Mouse (Mus musculus) limb, embryonic 11.5 days (tissue): ENCODE data around the gene Lhx5. TPM values are rescaled to one million over a fixed set of nuclear protein-coding genes. Genes with fewer than 3 reads are reported as not detected.
A peak's percentile ranks its signal among the peaks of the same experiment; 100 is the strongest.

ENCODE experiments used
- ATAC-seq: fragments of 200-750 bp; cut with Nextera tagmentation; 2 replicates; pipeline ENCODE4 v1.8.0; 2017; ENCODE audit warnings: low read depth; ENCODE audit not compliant: insufficient number of reproducible peaks, low FRiP score, low TSS enrichment
- DNase-seq: peaks from one replicate; pipeline ENCODE4 v3.0.0-alpha.2; 2015; ENCODE audit warnings: low spot score
- H3K27ac ChIP-seq: fragments of 300-500 bp; sonication (generic); replicated peaks from 2 replicates; pipeline ENCODE4 v1.5.1; 2014; ENCODE audit warnings: low read depth, mild to moderate bottlenecking, low read length
- H3K27me3 ChIP-seq: fragments of 300-500 bp; sonication (generic); 2 replicates; pipeline ENCODE4 v1.6.1; 2014; ENCODE audit warnings: mild to moderate bottlenecking, low read length, mixed read lengths; ENCODE audit not compliant: control insufficient read depth, insufficient read depth
- H3K36me3 ChIP-seq: fragments of 300-500 bp; sonication (generic); 2 replicates; pipeline ENCODE4 v1.6.1; 2014; ENCODE audit warnings: mild to moderate bottlenecking, low read length, moderate library complexity, mixed read lengths; ENCODE audit not compliant: control insufficient read depth, insufficient read depth
- H3K4me1 ChIP-seq: fragments of 300-500 bp; sonication (generic); 2 replicates; pipeline ENCODE4 v1.6.1; 2014; ENCODE audit warnings: low read length, mixed read lengths; ENCODE audit not compliant: control insufficient read depth, insufficient read depth
- H3K4me2 ChIP-seq: fragments of 300-500 bp; sonication (generic); 2 replicates; pipeline ENCODE4 v1.6.1; 2014; ENCODE audit warnings: low read depth, mild to moderate bottlenecking, moderate library complexity; ENCODE audit not compliant: severe bottlenecking
- H3K4me3 ChIP-seq: fragments of 300-500 bp; sonication (generic); 2 replicates; pipeline ENCODE4 v1.5.1; 2014; ENCODE audit warnings: low read depth, low read length
- H3K9ac ChIP-seq: fragments of 300-500 bp; sonication (generic); 2 replicates; pipeline ENCODE4 v1.6.1; 2014; ENCODE audit warnings: mild to moderate bottlenecking, low read length
- H3K9me3 ChIP-seq: fragments of 300-500 bp; sonication (generic); 2 replicates; pipeline ENCODE4 v1.6.1; 2016; ENCODE audit warnings: low read length; ENCODE audit not compliant: control insufficient read depth
- WGBS: fragments of 180-500 bp; shearing (Covaris S2); extraction: QIAGEN DNeasy Blood & Tissue Kit; methylation state at CpG from one replicate; pipeline ENCODE4 v1.1.7; 2014; 5-methylcytosine and 5-hydroxymethylcytosine counted together
- polyA plus RNA-seq: library from polyadenylated mRNA; unstranded; fragments of >200 nt; fragmentation: Nextera tagmentation; extraction: Ambion mirVana; gene quantifications from 2 replicates; pipeline ENCODE4 v1.2.1, GENCODE M21; 2014

Lhx5 gene
- polyA plus RNA-seq, 1 experiment from 2014 or later = not detected

GRCm38 (mm10) chr5:120409385-120410378 lies 21.8 kb upstream of the Lhx5 start:
- Histone ChIP-seq H3K9ac (no peak overlapping the region), H3K9me3 (no peaks in the 10 kb centered on the region), H3K27me3 (peaks cover 35% of the 10 kb centered on the region), H3K4me3 (no peak overlapping the region), H3K27ac (no peak overlapping the region), H3K4me1 (no peaks in the 10 kb centered on the region), H3K4me2 (peak overlapping the region; percentile 4; the same call in 1 of the 2 replicates), H3K36me3 (no peaks in the 10 kb centered on the region)
- WGBS = 3% methylated on average over 41 of the region's 41 CpGs
- DNase-seq (no peak), ATAC-seq (no peak)

- no peak for ATAC-seq
- Histone ChIP-seq H3K4me1 (no peaks in the 10 kb centered on the region), H3K36me3 (no peaks in the 10 kb centered on the region), H3K27ac (no peak overlapping the region), H3K27me3 (peaks cover 30% of the 10 kb centered on the region), H3K4me3 (no peak overlapping the region), H3K9me3 (no peaks in the 10 kb centered on the region), H3K4me2 (no peak overlapping the region), H3K9ac (no peak overlapping the region)
- no peak for DNase-seq
- WGBS = 78% methylated on average over 6 of the region's 6 CpGs
Observed at GRCm38 (mm10) chr5:120413436-120413835, 18.1 kb upstream of the Lhx5 start.

GRCm38 (mm10) chr5:120420106-120420505 lies 11.4 kb upstream of the Lhx5 start:
- Histone ChIP-seq H3K9ac (no peak overlapping the region), H3K27ac (no peak overlapping the region), H3K27me3 (peaks cover 26% of the 10 kb centered on the region), H3K4me1 (no peaks in the 10 kb centered on the region), H3K36me3 (no peaks in the 10 kb centered on the region), H3K4me2 (no peak overlapping the region), H3K9me3 (no peaks in the 10 kb centered on the region), H3K4me3 (no peak overlapping the region)
- no peak for DNase-seq
- ATAC-seq = no peak
- 85% methylated on average over 8 of the region's 8 CpGs for WGBS

- ATAC-seq (no peak), DNase-seq (peak; percentile 95)
- Histone ChIP-seq H3K9me3 (no peaks in the 10 kb centered on the region), H3K4me3 (no peak overlapping the region), H3K27ac (no peak overlapping the region), H3K36me3 (no peaks in the 10 kb centered on the region), H3K4me1 (no peaks in the 10 kb centered on the region), H3K4me2 (no peak overlapping the region), H3K27me3 (peaks cover 56% of the 10 kb centered on the region), H3K9ac (no peak overlapping the region)
- WGBS = under 1% methylated on average over 19 of the region's 19 CpGs
Observed at GRCm38 (mm10) chr5:120424039-120424438, 7.5 kb upstream of the Lhx5 start.

- Histone ChIP-seq H3K36me3 (no peaks in the 10 kb centered on the region), H3K27ac (no peak overlapping the region)
Observed at GRCm38 (mm10) chr5:120424657-120425056, 6.8 kb upstream of the Lhx5 start.

GRCm38 (mm10) chr5:120425711-120426110 lies 5.8 kb upstream of the Lhx5 start:
- Histone ChIP-seq H3K4me2 (no peak overlapping the region), H3K36me3 (no peaks in the 10 kb centered on the region), H3K9ac (no peak overlapping the region), H3K27me3 (peaks cover 71% of the 10 kb centered on the region), H3K27ac (no peak overlapping the region), H3K9me3 (no peaks in the 10 kb centered on the region), H3K4me3 (no peak overlapping the region), H3K4me1 (no peaks in the 10 kb centered on the region)
- DNase-seq (no peak), ATAC-seq (no peak)
- WGBS = 2% methylated on average over 18 of the region's 20 CpGs

More at GRCm38 (mm10) chr5:120424657-120425056, 6.8 kb upstream of the Lhx5 start:
- 0% methylated on average over 11 of the region's 11 CpGs for WGBS
- no peaks in the 10 kb centered on the region for H3K9me3 ChIP-seq
- H3K9ac ChIP-seq = no peak overlapping the region
- no peaks in the 10 kb centered on the region for H3K4me1 ChIP-seq
- ATAC-seq = no peak
- no peak overlapping the region for H3K4me2 ChIP-seq
- DNase-seq = peak; percentile 22
- peaks cover 61% of the 10 kb centered on the region for H3K27me3 ChIP-seq
- no peak overlapping the region for H3K4me3 ChIP-seq

- no peaks in the 10 kb centered on the region for H3K36me3 ChIP-seq
- WGBS = 1% methylated on average over 10 of the region's 10 CpGs
- H3K27ac ChIP-seq = no peak overlapping the region
- peak; percentile 24 for DNase-seq
- no peak overlapping the region for H3K4me3 ChIP-seq
- H3K9me3 ChIP-seq = no peaks in the 10 kb centered on the region
- ATAC-seq = no peak
- no peak overlapping the region for H3K4me2 ChIP-seq
- peaks cover 74% of the 10 kb centered on the region for H3K27me3 ChIP-seq
- no peak overlapping the region for H3K9ac ChIP-seq
- no peaks in the 10 kb centered on the region for H3K4me1 ChIP-seq
Observed at GRCm38 (mm10) chr5:120426572-120426971, 4.9 kb upstream of the Lhx5 start.

GRCm38 (mm10) chr5:120427451-120427938 lies 4.0 kb upstream of the Lhx5 start:
- under 1% methylated on average over 33 of the region's 33 CpGs for WGBS
- H3K36me3 ChIP-seq = no peaks in the 10 kb centered on the region
- DNase-seq (peak; percentile 45), ATAC-seq (no peak)
- H3K4me1 ChIP-seq = no peaks in the 10 kb centered on the region
- H3K27me3 ChIP-seq = peaks cover 79% of the 10 kb centered on the region
- no peak overlapping the region for H3K4me3 ChIP-seq
- H3K9ac ChIP-seq = no peak overlapping the region
- no peak overlapping the region for H3K4me2 ChIP-seq
- H3K9me3 ChIP-seq = no peaks in the 10 kb centered on the region
- no peak overlapping the region for H3K27ac ChIP-seq
